Mouse (Mus musculus) cortical plate, adult 2 months (tissue): Measurements from ENCODE around the gene Col1a1.

Experiments used
- CTCF ChIP-seq: fragments of 200-500 bp; IDR thresholded peaks from 2 replicates; pipeline ENCODE4 v1.5.1; 2011; ENCODE audit warnings: mild to moderate bottlenecking, control low read depth, low read length; ENCODE audit not compliant: insufficient read depth; ENCODE audit errors: extremely low read depth
- POLR2A ChIP-seq: fragments of 200-500 bp; IDR thresholded peaks from 2 replicates; pipeline ENCODE4 v1.6.1; 2011; ENCODE audit warnings: mild to moderate bottlenecking, low read length, control low read depth; ENCODE audit not compliant: insufficient read depth; ENCODE audit errors: extremely low read depth

- no peak for TF ChIP-seq POLR2A
- TF ChIP-seq CTCF = no peak
Measured at GRCm38 (mm10) chr11:94992480-94992753, 56.4 kb downstream of the Col1a1 start.
